Mouse (Mus musculus) lung, adult 10 weeks (tissue): ENCODE measurements around the gene Olfr809. TPM values are rescaled to one million over a fixed set of nuclear protein-coding genes. Genes with fewer than 3 reads are reported as not detected.

Experiments used
- polyA plus RNA-seq: library from polyadenylated mRNA; stranded (reverse); fragments of 350-450 nt; fragmentation: Illumina TruSeq; extraction: RNeasy Lipid Tissue Mini Kit (QIAGEN cat#74804); gene quantifications from one replicate; pipeline ENCODE4 v1.2.3, GENCODE M21; 2014; ENCODE audit warnings: low read depth, low replicate concordance; ENCODE audit not compliant: insufficient read depth

Gene Olfr809
- not detected for polyA plus RNA-seq

GRCm38 (mm10) chr10:129774338-129774737, at the start of gene Olfr809:
Gene Olfr809, plus strand, starts transcription at chr10:129774638.

GRCm38 (mm10) chr10:129729275-129729674, 45.2 kb upstream of the Olfr809 start, which contains the start of gene Olfr805:
Gene Olfr805, minus strand, starts transcription at chr10:129729375.

DNA sequence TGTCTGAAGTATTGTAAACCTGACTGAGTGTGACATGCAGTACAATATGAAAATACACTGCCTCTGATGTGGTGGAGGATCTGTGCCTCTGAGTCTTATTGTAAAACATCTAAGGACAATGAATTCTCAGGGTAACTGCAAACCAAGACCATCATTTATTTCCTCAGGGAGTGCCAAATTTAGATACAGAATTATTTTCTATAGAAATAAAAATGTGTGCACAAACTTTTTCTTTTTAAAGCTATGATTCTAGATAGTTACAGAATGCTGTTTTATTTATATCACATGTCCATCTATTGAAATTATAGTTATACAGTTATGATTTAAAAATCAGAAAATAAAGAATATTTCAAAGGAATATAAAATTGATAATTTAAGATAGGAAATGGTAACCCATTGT, 32.6 kb upstream of the Olfr809 start, which contains the start of gene Olfr806:
Olfr806 (minus strand) TSS at position 101 of the 400 bp plus-strand sequence.

DNA sequence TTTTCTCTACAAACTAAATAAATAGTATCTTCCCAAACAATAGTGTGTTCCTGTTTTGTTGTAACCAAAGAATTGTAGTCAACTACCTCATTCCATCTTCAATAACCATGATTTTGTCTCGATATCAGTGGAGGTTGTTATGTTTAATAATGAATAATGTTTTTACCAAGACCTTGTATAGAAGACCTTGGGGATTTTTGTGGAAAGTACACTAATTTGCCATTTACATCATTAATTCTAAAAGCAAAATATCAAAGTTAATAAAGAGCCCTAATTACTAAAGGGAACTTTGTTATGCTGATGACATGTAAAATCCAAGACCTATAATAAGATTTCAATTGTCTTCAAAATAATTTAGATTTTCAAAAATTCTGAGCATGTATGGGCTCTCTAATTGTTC, 16.7 kb upstream of the Olfr809 start, which contains the start of gene Olfr807:
Olfr807 (minus strand) TSS at position 101 of the 400 bp plus-strand sequence.

GRCm38 (mm10) chr10:129765182-129765581, 9.3 kb upstream of the Olfr809 start, which contains the start of gene Olfr808:
Gene Olfr808, plus strand, starts transcription at chr10:129765482.

DNA sequence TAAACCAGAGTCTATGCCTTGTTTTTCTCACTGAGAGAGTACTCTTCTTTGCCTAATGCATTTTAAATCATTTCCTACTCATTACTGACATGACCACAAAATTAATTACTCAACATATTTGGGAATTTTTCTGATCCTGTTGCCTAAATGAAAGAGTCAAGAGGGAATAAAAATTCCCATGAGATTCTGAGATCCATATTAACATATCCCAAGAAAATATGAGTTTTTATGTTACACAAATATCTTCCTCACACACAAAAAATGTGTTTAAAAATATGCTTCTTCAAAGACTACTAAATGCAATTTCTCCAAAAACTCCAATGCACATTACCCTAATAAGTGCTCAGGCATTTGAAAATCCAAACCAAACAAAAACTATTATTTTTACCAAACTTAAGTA, 20.4 kb downstream of the Olfr809 start, which contains the start of gene Olfr810:
Olfr810 (minus strand) TSS at position 101 of the 400 bp plus-strand sequence.

DNA sequence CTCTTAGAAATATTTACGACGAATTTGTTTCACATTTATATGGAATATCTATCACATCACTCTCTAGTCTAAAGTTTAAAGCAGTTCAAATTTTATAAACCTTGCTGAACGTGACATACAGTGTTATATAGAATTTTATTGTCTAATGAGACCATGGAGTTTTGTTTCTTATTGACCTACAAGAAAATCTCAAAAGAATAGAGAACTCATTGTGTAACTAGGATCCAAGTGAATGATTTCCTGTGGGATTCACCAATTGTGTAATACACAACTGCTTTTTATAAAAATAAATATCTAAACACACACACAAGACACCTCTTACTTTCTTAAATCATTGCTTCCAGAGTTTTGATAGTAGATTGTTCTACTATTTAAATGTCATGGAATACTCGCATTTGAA, 29.9 kb downstream of the Olfr809 start, which contains the start of gene Olfr811:
Olfr811 (minus strand) TSS at position 101 of the 400 bp plus-strand sequence.

Other genes starting within 250 kb of the Olfr809 start
- not detected for gene Olfr792, start 235.5 kb upstream of the Olfr809 start, polyA plus RNA-seq
- gene Olfr794, start 207.0 kb upstream of the Olfr809 start, polyA plus RNA-seq = not detected
- not detected for gene Olfr796, start 162.1 kb upstream of the Olfr809 start, polyA plus RNA-seq
- not detected for gene Olfr798, start 146.7 kb upstream of the Olfr809 start, polyA plus RNA-seq
- gene Olfr799, start 137.2 kb upstream of the Olfr809 start, polyA plus RNA-seq = not detected
- not detected for gene Olfr800, start 116.9 kb upstream of the Olfr809 start, polyA plus RNA-seq
- gene Olfr801, start 100.8 kb upstream of the Olfr809 start, polyA plus RNA-seq = not detected
- not detected for gene Olfr802, start 86.5 kb upstream of the Olfr809 start, polyA plus RNA-seq
- not detected for gene Olfr803, start 80.4 kb upstream of the Olfr809 start, polyA plus RNA-seq
- not detected for gene Olfr804, start 71.4 kb upstream of the Olfr809 start, polyA plus RNA-seq
- not detected for gene Olfr805, start 45.3 kb upstream of the Olfr809 start, polyA plus RNA-seq
- not detected for gene Olfr806, start 32.7 kb upstream of the Olfr809 start, polyA plus RNA-seq
- gene Olfr807, start 16.8 kb upstream of the Olfr809 start, polyA plus RNA-seq = not detected
- not detected for gene Olfr808, start 9.2 kb upstream of the Olfr809 start, polyA plus RNA-seq
- gene Olfr810, start 20.3 kb downstream of the Olfr809 start, polyA plus RNA-seq = not detected
- gene Olfr811, start 29.8 kb downstream of the Olfr809 start, polyA plus RNA-seq = not detected
- not detected for gene Olfr812, start 71.5 kb downstream of the Olfr809 start, polyA plus RNA-seq
- not detected for gene Olfr813, start 80.7 kb downstream of the Olfr809 start, polyA plus RNA-seq
- gene Olfr814, start 105.2 kb downstream of the Olfr809 start, polyA plus RNA-seq = not detected
- gene Olfr815, start 131.2 kb downstream of the Olfr809 start, polyA plus RNA-seq = not detected
- not detected for gene Olfr816, start 141.0 kb downstream of the Olfr809 start, polyA plus RNA-seq
- gene Olfr818, start 174.5 kb downstream of the Olfr809 start, polyA plus RNA-seq = not detected
- not detected for gene Olfr819, start 192.6 kb downstream of the Olfr809 start, polyA plus RNA-seq
- gene Olfr247, start 201.5 kb downstream of the Olfr809 start, polyA plus RNA-seq = not detected
- gene Gm10310, start 210.4 kb downstream of the Olfr809 start, polyA plus RNA-seq = not detected
- not detected for gene Olfr820, start 238.0 kb downstream of the Olfr809 start, polyA plus RNA-seq